Mouse (Mus musculus) hematopoietic stem cell, adult 5-6 weeks (primary cell): ENCODE measurements at regions not wholly inside any gene's neighbourhood (a gene's known extent, or its start where the extent isn't known, plus 50 kb on each side); places are given as distances from the start of the nearest gene placed in this dataset.

ENCODE experiments used
- ATAC-seq, 2 experiments: fragments of 125-278 bp in 1 of 2; replicated peaks in 1 of 2; 2 replicates each; pipeline ENCODE4 v1.8.0; 2016 to 2017; ENCODE audit warnings: inconsistent platforms in 2 of 2, mild to moderate bottlenecking in 2 of 2, moderate number of reproducible peaks in 2 of 2, low read depth in 1 of 2, moderate TSS enrichment in 1 of 2; ENCODE audit not compliant: low FRiP score in 2 of 2, poor library complexity in 2 of 2, severe bottlenecking in 2 of 2, insufficient read depth in 1 of 2, low TSS enrichment in 1 of 2

- ATAC-seq = no peak
These were observed 62.5 kb downstream of the Arrdc4 start for GRCm38 (mm10) chr7:68686396-68687139.

- peak; percentile 75 to 76 for ATAC-seq
These were observed 66.0 kb downstream of the Arrdc4 start for GRCm38 (mm10) chr7:68682929-68683643.

- peak in 1 of 2 experiments; percentile 39; a peak in 1 of 4 replicates for ATAC-seq
These were observed 66.7 kb downstream of the Arrdc4 start for GRCm38 (mm10) chr7:68682318-68682728.

- no peak for ATAC-seq
These were observed 69.3 kb downstream of the Arrdc4 start for GRCm38 (mm10) chr7:68679770-68680169.

GRCm38 (mm10) chr7:68667790-68668732 lies 81.0 kb downstream of the Arrdc4 start:
- peak; percentile 67 to 76; a peak in 3 of 4 replicates for ATAC-seq

GRCm38 (mm10) chr7:68667215-68667614 lies 81.8 kb downstream of the Arrdc4 start:
- peak in 1 of 2 experiments; percentile 67; a peak in 1 of 4 replicates for ATAC-seq

- ATAC-seq = no peak
These were observed 92.7 kb downstream of the Arrdc4 start for GRCm38 (mm10) chr7:68656354-68656753.

- no peak for ATAC-seq
These were observed 95.5 kb downstream of the Arrdc4 start for GRCm38 (mm10) chr7:68653534-68653933.

GRCm38 (mm10) chr7:68651418-68651817 lies 97.6 kb downstream of the Arrdc4 start:
- 0 out of 4 replicates have a peak, but pooled peaks of 1 of the 2 experiments have one; percentile 27 for ATAC-seq

GRCm38 (mm10) chr7:68637556-68638215 lies 111.4 kb downstream of the Arrdc4 start:
- ATAC-seq = no peak

- no peak for ATAC-seq
These were observed 128.0 kb downstream of the Arrdc4 start for GRCm38 (mm10) chr7:68621080-68621479.

GRCm38 (mm10) chr7:68610499-68610898 lies 138.5 kb downstream of the Arrdc4 start:
- peak in 1 of 2 experiments; percentile 6; a peak in 1 of 4 replicates for ATAC-seq

- ATAC-seq = no peak
These were observed 141.9 kb downstream of the Arrdc4 start for GRCm38 (mm10) chr7:68607170-68607569.

- ATAC-seq = peak; percentile 54 to 62
These were observed 142.8 kb downstream of the Arrdc4 start for GRCm38 (mm10) chr7:68606278-68606677.

- ATAC-seq = no peak
These were observed 145.3 kb downstream of the Arrdc4 start for GRCm38 (mm10) chr7:68603711-68604110.

GRCm38 (mm10) chr7:68602003-68602402 lies 147.0 kb downstream of the Arrdc4 start:
- ATAC-seq = no peak

GRCm38 (mm10) chr7:68594017-68594386 lies 155.0 kb downstream of the Arrdc4 start:
- peak; percentile 42 to 52; a peak in 3 of 4 replicates for ATAC-seq
